Mouse (Mus musculus) heart, adult 18-20 months (tissue): Measurements from ENCODE around the gene Lyzl4. TPM values are rescaled to one million over a fixed set of nuclear protein-coding genes. Genes with fewer than 3 reads are reported as not detected.
A peak's percentile ranks its signal among the peaks of the same experiment; 100 is the strongest.
"Not testable (repeated sequence)": the region's sequence is repeated elsewhere in the genome, so short reads cannot be mapped to it uniquely, and the experiment has no call there.

Source experiments
- DNase-seq, 2 experiments: peaks; one replicate each; pipeline ENCODE4 v3.0.0; 2021 to 2022; ENCODE audit warnings: mixed read lengths in 1 of 2
- total RNA-seq, 2 experiments: library from RNA; stranded (reverse); gene quantifications; 2 replicates each; pipeline ENCODE4 v1.2.3; 2021

Gene Lyzl4
- total RNA-seq, 2 experiments from 2014 or later: not detected

GRCm38 (mm10) chr9:121600201-121600860 is 41.6 kb downstream of the Lyzl4 start:
- DNase-seq: no peak

GRCm38 (mm10) chr9:121599551-121599950 is 42.3 kb downstream of the Lyzl4 start:
- no peak for DNase-seq

- DNase-seq: no peak
Measured at GRCm38 (mm10) chr9:121598106-121598505, 43.8 kb downstream of the Lyzl4 start.

- DNase-seq: no peak
Measured at GRCm38 (mm10) chr9:121594771-121595170, 47.1 kb downstream of the Lyzl4 start.

GRCm38 (mm10) chr9:121593768-121594167 is 48.1 kb downstream of the Lyzl4 start:
- not testable (repeated sequence) for DNase-seq

- peak; percentile 38 to 40 for DNase-seq
Measured at GRCm38 (mm10) chr9:121592948-121593550, 48.8 kb downstream of the Lyzl4 start.

GRCm38 (mm10) chr9:121589533-121589932 is 52.4 kb downstream of the Lyzl4 start:
- no peak for DNase-seq

- DNase-seq: no peak
Measured at GRCm38 (mm10) chr9:121574380-121574779, 67.5 kb downstream of the Lyzl4 start.

GRCm38 (mm10) chr9:121568451-121568850 is 73.4 kb downstream of the Lyzl4 start:
- no peak for DNase-seq

- DNase-seq: no peak
Measured at GRCm38 (mm10) chr9:121566387-121566786, 75.5 kb downstream of the Lyzl4 start.

GRCm38 (mm10) chr9:121563276-121563675 is 78.6 kb downstream of the Lyzl4 start:
- no peak for DNase-seq

- no peak for DNase-seq
Measured at GRCm38 (mm10) chr9:121560515-121560914, 81.4 kb downstream of the Lyzl4 start.

- DNase-seq: no peak
Measured at GRCm38 (mm10) chr9:121558167-121558566, 83.7 kb downstream of the Lyzl4 start.

- peak; percentile 50 to 52 for DNase-seq
Measured at GRCm38 (mm10) chr9:121556913-121557312, 85.0 kb downstream of the Lyzl4 start.

GRCm38 (mm10) chr9:121555395-121556000 is 86.4 kb downstream of the Lyzl4 start:
- peak; percentile 53 to 68 for DNase-seq

- no peak for DNase-seq
Measured at GRCm38 (mm10) chr9:121553643-121554042, 88.3 kb downstream of the Lyzl4 start.

- DNase-seq: no peak
Measured at GRCm38 (mm10) chr9:121550327-121550771, 91.5 kb downstream of the Lyzl4 start.

GRCm38 (mm10) chr9:121549444-121549843 is 92.5 kb downstream of the Lyzl4 start:
- no peak for DNase-seq

- DNase-seq: no peak
Measured at GRCm38 (mm10) chr9:121549010-121549409, 92.9 kb downstream of the Lyzl4 start.

- no peak for DNase-seq
Measured at GRCm38 (mm10) chr9:121547431-121547830, 94.5 kb downstream of the Lyzl4 start.

- no peak for DNase-seq
Measured at GRCm38 (mm10) chr9:121541530-121541929, 100.4 kb downstream of the Lyzl4 start.

GRCm38 (mm10) chr9:121532626-121533025 is 109.3 kb downstream of the Lyzl4 start:
- DNase-seq: no peak

- no peak for DNase-seq
Measured at GRCm38 (mm10) chr9:121528605-121529357, 113.1 kb downstream of the Lyzl4 start.
